Mouse (Mus musculus) 3T3-L1 (cell line): ENCODE results near the gene Ankrd11.

ENCODE experiments used
- DNase-seq: peaks from one replicate; pipeline ENCODE4 v3.0.0-alpha.2; 2015; ENCODE audit warnings: low read depth, low spot score

The Ankrd11 gene

DNA sequence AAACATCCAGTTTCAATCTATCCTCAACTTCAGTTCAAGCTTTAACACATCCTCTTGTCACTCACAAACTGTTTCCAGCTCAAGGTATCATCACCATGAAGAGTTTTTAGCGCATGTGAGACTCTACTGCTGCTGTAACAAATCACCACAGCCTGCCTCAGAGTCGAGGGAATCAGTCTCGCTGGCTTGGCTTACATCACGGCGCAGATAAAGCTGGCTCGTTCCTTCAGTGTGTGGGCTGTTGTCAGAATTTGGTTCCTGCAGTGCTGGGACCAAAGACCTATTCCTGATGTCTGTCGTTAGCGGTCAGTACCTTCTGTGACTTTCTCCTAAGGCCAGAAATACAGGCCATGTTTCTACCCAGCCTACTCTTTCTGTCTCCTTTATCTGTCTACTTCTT, 144.9 kb downstream of the Ankrd11 start:
- no peak for DNase-seq

DNA sequence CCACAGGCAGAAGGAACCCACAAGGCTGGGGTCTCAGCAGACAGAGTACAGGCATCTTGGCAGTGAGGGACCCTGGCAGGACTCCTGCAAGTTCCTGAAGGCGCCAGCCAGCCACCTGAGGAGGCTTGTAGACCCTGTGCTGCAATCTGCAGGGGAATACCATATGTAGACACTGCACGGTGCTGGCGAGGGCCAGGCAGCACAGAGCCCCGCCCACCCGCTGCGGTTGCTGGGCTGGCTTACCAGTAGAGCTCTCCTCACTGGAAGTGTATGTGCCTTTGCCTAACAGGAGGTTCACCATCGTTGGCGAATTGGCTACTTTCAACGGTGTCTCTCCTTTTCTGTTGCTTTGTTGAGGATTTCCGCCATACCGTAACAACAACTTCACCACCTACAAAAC, 145.8 kb downstream of the Ankrd11 start:
- no peak for DNase-seq

DNA sequence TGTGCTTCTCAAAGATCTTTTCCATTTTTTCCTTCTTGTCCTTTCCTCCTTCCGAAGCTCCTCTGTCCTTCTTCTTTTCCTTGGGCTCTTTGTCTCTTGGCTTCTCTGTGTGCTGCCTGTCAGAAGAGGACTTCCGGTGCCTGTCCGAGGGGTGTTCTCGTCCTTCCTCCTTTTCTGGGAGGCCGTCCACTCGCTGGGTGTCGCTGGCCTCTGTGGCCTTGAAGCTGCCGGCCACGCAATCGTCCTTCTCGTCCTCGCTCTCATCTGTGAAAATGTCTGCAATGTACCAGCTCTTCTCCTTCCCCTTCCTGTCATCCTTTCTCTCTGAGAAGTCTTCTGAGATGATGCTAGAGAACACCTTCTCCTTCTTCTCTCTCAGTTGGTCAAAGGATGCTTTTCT, 148.6 kb downstream of the Ankrd11 start:
- DNase-seq, result no peak

DNA sequence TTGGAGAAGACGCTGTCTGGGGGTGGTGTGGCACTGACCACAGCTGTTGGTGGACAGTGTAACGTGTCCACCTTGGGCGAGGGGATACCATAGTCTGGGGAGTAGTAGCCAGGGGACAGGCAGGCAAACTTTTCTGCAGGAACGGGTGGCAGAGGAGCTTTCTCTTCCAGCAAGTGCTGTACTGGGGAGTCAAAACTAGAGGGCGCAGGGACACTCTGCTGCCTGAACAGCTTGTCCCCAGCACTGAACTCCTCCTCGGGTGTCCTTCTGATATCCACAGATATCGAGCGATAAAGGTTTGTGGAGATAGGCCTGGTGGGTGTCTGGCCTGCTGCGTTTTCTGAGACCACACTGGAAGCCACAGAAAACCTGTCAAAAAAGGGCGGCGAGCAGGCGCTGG, 150.6 kb downstream of the Ankrd11 start:
- peak; percentile 16 for DNase-seq

DNA sequence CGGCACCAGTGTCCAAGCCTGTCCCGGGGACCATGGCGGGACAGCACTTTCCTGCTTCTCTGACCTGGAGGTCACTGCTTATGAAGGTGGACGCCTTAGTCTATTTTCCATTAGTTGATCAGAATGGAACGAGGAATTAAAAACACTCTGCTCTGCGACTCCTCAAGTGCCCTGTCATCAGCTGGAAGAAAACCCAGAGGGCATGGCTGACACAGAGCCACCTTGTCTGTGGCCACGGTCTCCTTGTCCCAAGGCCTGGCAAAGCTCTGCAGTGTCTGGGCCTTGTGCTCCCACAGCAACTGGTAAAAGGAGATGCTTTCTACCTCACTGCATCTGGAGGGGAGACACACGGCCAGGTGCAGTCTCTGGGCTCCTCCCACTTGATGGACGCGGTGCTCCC, 158.4 kb downstream of the Ankrd11 start:
- DNase-seq, result no peak

DNA sequence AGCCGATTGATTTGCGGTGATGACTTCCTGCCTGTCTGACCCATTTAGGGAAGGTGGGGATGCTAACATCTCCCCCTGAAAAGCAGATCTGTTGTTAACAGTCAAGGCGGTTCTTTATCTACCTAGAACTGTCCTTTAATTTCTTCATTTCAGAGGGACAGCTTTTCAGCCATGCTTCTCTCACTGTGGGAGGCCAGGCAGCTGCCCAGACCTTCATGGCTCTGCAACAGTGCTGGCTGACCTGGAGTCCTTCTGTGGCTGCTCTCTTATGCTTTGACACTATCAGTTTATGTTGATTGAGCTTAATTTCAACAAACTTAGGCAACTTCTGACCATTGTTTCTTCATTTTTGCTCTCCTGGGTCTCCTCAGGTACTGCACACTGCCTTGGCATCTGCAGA, 161.8 kb downstream of the Ankrd11 start:
- no peak for DNase-seq

DNA sequence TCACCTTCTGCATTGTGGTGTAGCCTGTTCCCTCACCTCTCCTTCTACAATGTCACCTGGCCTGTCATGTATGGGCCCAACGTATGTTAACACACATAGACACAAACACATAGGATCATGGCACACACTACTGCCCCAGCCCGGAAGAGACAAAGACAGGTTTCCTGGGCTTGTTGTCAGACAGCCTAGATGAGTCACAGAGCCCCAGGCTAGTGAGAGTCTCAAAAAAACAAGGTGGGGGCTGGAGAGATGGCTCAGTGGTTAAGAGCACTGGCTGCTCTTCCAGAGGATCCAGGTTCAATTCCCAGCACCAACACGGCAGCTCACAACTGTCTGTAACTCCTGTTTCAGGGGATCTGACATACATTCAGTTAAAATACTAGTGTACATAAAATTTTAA, 163.8 kb downstream of the Ankrd11 start:
- peak; percentile 73 for DNase-seq

DNA sequence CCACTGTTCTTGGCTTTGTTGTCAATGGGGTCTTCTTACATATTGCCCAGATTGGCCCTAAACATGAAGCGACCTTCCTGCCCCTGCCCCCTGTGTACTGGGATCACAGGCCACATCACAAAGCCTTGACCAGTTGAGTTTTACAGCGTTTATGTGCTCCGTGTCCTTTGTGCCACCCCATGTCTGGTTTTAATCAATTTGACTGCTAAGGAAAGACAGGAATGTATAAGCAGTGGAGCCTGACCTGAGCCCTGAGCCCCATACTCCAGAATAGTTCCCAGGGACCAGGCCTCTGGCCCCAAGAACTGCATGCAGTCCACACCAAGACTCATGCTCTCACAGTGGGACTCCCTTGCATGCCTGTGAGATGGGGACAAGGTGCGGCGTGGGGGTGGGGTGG, 166.9 kb downstream of the Ankrd11 start:
- DNase-seq, result no peak

DNA sequence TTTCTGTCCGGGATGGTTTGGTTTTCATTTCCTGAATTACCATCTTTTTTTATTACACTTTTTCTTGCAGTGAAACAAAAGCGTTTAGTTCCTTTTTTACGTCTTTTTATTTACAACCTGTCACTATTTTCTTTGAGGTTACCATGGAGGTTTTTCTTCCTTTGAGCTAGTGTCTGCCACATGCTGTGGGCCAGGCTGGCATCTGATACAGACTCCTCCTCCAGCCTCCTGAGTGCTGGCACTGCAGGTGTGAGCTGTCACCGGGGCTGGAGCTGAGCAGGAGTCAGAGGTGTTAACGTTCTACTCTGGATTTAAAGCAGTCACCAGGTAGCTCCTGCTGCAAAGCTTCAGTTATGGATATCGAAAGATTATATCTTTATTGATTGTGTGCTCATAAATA, 168.9 kb downstream of the Ankrd11 start:
- no peak for DNase-seq

DNA sequence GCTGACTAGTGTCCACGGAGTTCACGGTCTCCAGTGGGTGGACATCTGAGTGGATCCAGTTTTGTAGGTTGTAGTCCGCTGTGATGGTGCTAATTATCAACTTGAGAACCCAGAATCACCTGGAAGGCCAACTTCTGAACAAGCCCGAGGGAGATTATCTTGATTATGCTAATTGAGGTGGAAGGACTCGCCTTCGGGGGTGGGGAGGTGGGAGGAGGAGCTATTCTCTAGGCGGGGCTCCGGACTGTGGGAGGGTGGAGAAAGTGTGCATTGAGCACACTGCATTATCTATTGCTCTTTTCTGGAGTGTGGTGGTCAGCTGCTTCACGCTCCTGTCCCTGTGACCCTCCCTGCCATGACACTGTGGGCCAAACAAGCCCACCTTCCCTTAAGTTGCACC, 170.4 kb downstream of the Ankrd11 start:
- no peak for DNase-seq

DNA sequence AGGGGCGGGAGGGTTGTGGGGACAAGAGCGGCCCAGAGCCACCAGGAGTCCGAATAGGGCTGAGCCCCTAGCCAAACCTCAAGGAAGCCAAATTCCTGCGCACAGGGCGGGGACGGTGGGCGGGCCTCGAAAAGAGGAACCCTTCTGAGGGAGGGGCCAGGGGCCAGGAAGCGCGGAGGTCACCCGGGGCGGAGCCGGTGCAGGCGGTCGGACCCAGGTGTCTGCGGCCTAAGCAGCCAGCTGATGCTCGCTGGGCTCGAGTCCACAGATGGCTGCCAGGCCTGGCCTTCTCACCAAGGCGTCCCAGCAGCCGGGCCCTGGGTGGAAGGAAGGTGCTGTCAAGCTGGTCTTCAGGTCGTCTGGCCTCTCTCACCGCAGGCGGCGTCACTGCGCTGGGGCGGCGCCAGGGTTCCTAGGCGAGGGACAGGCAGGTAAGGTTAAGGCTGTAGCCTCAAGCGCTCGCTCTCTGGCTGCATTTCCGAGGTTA, 171.7 kb downstream of the Ankrd11 start:
- no peak for DNase-seq

DNA sequence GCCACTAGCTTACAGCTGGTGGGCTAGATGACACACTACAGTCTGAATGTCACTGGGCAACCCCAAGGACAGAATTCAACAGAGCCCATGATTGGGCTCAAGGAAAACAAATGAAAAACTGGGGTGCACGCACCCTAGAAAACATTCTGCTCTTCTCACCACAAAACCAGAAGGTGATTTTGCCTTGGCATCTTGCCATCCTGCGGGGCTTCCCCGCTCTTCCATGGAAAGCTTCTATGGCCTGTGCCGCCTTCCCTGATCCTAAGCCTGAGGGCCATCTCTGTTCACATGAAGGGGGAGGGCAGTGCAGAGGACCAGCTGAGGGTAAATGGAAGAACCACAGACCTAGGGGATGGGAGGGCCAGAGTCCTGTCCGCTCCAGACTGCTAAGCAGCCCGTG, 174.1 kb downstream of the Ankrd11 start:
- DNase-seq, result no peak

DNA sequence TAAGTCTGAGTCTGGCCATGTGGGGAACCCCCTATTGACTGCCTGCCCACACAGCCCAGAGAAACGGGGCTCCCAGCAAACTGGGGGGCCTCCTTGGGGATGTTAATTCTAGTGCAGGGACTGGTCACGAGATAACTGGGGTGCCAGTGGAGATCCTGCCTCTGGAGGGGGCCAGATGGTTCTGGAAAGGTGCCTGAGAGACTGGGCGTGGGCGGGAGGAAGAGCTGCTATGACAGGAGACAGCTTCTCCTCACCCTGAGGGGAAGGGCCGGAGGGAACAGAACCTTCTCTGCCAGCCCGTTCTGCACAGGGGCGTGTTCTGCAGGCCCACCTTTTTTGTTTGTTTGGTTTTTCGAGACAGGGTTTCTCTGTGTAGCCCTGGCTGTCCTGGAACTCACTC, 175.8 kb downstream of the Ankrd11 start:
- DNase-seq, result no peak

DNA sequence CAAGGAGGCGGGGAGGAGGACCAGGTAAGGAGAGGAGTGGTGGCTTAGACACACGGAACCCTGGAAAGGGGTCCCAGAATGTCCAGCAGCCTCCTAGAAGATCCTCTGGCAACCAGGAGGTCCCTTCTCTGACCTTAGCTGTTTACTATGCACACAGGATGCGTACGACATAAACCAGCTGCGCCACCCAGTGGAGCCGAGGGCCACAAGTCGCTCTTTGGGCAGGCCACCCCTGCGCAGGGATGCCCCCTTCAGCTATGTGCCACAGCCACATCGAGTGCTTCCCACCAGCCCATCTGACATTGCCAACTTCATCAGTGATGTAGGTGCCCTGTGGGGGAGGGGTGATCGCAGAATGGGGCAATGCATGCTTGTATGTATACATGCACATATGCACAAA, 176.6 kb downstream of the Ankrd11 start:
- DNase-seq, result no peak

DNA sequence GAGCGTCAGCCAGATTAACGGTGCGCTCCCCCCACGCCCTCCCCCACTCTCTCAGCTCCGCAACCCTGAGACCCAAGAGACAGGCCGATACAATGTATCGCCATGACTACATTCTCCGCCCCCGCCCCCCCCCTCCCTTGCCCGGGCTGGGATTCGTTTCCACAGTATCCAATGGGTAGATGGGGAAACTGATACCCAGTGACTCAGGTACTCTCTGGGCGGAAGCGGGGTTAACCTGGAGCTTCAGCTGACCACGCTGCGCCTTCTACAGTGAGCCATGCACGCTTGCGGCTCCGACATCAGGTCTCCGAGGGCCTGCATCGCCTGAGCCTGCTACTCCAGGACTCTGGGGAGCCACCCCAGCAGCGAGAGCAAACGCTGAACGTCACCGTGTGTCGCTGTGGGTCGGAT, 177.4 kb downstream of the Ankrd11 start:
- no peak for DNase-seq

DNA sequence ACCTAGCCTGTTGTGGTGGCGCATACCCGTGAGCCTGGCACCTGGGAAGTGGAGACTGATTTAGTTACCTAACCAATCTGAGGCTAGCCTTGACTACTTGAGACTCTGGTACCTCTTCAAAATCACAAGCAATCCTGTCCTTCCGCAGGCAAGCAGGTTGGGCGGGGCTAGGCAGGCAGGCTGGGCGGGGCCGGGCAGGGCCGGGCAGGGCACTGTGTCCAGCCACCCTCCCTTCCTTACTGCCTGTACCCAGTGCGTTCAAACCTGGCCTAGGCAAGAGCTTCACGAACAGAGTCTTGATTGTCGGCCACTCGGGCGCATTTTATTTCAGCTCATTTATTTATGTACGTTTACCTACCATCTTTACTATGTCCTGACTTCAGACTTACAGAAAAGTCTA, 182.2 kb downstream of the Ankrd11 start:
- no peak for DNase-seq

DNA sequence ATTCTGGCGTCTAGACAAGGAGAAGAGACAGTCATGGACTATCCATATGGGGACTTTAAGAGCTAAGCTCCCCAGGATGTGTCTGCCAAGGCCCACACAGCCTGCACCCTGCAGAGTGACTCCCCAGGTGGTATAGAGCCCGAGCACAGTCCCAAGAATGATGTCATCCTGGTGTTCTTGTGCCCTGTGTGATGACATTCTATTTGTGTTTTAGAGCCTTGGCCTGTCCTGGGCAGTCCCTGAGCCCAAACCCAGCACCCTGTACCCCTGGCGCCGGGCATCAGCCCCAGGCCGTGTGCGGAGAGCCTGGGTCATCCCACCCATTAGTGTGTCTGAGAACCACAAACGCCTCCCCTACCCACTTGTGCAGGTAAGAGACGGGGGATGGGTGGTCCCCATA, 185.8 kb downstream of the Ankrd11 start:
- no peak for DNase-seq

DNA sequence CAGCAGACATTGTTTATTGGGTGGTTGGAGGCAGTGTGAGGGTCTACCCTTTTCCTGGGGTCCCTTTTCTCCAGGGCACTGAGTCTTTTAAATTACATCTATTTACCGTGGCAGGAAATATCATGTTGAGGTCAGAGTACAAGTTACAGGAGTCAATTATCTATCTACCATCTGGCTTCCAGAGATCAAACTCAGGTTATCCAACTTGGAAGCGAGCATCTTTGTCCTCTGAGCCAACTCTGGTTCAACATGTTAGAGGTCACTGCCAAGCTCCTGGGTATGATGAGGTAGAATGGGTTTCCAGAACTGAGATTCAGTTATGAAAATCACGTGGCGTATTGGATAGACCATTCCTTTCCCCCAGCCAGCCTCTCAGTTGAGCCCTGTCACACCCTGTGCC, 187.0 kb downstream of the Ankrd11 start:
- no peak for DNase-seq

DNA sequence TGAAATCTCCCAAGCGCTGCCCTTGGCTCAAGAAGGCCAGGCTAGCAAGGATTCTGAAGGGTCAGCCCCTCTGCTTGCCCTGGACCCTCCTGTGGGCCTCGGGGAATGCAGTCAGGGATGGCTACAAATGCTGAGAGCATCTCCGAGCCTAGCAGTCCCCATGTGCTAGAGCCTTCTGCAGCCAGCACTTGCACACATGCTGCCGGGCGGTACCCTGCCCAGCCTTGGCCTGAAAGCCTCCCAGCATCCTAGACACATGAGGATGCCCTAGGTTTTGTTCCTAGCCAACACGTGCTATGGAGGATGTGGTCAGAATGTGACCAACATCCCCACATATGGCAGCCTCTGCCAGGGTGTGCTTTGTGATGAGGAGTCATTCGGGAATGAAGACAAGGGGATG, 187.7 kb downstream of the Ankrd11 start:
- no peak for DNase-seq

DNA sequence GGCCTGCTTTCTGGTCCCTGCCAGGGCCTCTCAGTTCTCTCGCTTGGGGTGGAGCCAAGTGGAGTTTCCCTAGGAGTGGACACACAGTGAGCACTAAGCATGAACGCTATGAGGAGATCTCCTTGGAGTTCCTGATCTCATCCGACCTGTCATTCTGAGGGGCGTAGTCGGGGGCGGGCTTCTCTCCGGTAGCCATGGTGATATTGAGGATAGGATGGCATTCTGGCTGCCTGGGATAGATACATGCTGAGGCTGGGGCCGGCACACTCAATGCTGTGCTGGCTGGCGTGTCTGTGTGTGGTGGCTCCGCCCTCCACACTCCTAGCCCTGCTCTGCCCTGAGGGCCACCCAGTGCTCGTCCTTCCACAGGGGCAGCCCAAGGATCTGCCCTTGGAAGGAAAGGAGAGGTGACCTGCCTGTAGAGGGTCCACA, 188.7 kb downstream of the Ankrd11 start:
- DNase-seq, result no peak

DNA sequence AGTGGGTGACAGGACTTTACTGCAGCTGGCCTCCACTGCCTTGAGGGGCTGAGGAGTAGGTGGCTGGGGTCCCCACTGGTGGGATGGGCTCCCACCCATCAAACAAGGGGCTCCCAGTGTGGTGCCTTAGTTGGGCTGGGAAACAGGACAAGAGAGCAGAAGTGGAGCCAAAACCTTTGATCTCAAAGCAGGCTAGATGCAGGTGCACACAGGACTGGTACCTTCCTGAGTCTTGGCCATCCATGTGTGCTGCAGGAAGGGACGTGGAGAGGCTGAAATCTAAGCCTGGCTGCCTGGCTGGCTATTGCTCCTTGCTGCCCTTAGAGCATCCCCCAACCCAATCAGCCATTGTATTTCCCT, 189.6 kb downstream of the Ankrd11 start:
- DNase-seq, result no peak

DNA sequence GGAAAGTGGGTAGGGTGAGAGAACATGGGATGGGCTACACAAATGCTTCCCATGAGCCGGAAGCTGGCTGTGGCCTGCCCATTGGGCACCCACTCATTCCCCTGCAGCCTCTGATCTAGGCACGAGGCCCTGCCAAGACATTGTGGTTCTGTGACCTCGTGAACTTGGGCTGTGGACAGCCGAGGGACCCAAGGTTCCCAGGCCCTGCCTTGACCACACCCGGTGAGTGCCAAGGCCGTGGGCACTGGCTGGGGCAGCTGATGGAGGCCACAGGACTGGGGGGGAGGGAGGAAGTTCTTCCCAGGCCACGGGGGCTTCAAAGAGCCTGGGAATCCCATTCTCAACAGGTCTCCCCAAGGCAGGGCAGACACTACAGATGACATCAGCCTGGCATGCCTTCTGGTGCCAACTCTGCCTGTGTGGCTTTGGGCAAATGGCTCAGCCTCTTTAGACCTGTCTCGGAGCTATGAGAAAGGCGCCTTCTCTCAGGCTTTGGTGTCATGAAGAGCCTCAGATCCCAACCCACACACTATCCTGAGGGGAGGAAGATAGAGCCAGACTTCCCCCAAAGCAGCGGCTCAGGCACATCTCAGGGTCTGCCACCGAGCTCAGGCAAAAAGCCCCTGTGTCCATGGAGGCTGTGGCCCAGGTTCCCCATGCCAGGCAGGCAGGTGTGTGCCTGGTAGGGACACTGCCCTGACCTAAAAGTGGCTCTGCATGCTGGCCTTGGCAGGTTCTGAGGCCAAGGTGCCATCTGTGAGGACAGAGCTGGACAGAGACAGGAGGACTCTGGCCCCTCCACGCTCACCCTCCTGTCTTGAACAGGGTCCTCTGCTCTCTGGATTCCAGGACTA, 190.2 kb downstream of the Ankrd11 start:
- DNase-seq, result no peak

DNA sequence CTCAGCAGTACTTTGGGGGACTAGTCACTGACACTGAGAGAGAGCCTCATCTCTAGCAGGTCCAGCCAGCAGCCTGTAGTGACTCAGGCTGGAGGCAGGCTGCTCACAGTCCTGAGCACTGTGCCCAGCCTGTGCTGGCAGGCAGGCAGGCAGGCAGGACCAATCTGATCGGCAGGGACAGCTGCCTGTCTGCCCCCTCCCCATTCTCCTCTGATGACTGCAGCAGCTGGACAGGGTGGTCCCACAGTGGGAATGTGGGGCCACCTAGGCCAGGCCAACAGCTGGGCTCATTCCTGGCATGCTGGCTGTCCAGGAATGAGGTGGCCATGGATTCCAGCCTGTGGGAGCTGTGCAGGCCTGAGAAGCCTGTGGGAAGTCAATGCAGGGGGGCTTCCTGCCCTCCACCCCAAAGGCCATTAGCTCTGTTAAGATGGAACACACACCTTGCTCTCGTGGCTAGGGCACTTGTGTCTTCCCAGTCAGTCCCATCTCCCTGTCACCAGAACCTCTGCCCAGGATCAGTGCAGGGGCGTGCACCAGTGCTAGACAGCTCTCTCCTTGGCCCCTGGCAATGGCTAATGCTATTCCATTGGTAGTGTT, 191.3 kb downstream of the Ankrd11 start:
- DNase-seq, result no peak
